Mouse (Mus musculus): ENCODE measurements around the gene Dnajb5. TPM values are rescaled to one million over a fixed set of nuclear protein-coding genes. Genes with fewer than 3 reads are reported as not detected.
"Not testable (repeated sequence)": the region's sequence is repeated elsewhere in the genome, so short reads cannot be mapped to it uniquely, and the experiment has no call there.

Dnajb5 gene
- polyA plus RNA-seq, 1 experiment: 0.77 TPM

- Histone ChIP-seq H3K36me3 (replicated peaks; ENCODE audit: low read length) (peaks cover 96% of the 10 kb centered on the region), H3K9me3 (no peaks in the 10 kb centered on the region), H3K27me3 (replicated peaks) (no peaks in the 10 kb centered on the region), H3K4me3 (replicated peaks) (no peak overlapping the region), H3K4me1 (no peaks in the 10 kb centered on the region; the same call in 1 of the 2 replicates)
- TF ChIP-seq FLI1 (IDR thresholded peaks at IDR 0.05; ENCODE audit: low read length) (no peak), GATA1 (IDR thresholded peaks at IDR 0.05; ENCODE audit: borderline replicate concordance, low read length) (no peak)
These were observed 38.7 kb downstream of the Dnajb5 start for GRCm38 (mm10) chr4:42988296-42988695.

- Histone ChIP-seq H3K4me3 (replicated peaks) (peak overlapping the region; percentile 88), H3K36me3 (replicated peaks; ENCODE audit: low read length) (peaks cover 52% of the 10 kb centered on the region), H3K4me1 (peaks cover 28% of the 10 kb centered on the region), H3K9me3 (no peaks in the 10 kb centered on the region), H3K27me3 (replicated peaks) (no peaks in the 10 kb centered on the region)
- TF ChIP-seq GATA1 (IDR thresholded peaks at IDR 0.05; ENCODE audit: borderline replicate concordance, low read length) (no peak), FLI1 (IDR thresholded peaks at IDR 0.05; ENCODE audit: low read length) (no peak)
These were observed 48.4 kb downstream of the Dnajb5 start for GRCm38 (mm10) chr4:42998022-42998421.

- H3K4me3 ChIP-seq (replicated peaks): peak overlapping the region; percentile 95
- peaks cover 37% of the 10 kb centered on the region for H3K4me1 ChIP-seq
- H3K9me3 ChIP-seq: no peaks in the 10 kb centered on the region
- TF ChIP-seq FLI1 (IDR thresholded peaks at IDR 0.05; ENCODE audit: low read length): no peak
- no peaks in the 10 kb centered on the region for H3K27me3 ChIP-seq (replicated peaks)
- peaks cover 51% of the 10 kb centered on the region for H3K36me3 ChIP-seq (replicated peaks; ENCODE audit: low read length)
These were observed 50.0 kb downstream of the Dnajb5 start for GRCm38 (mm10) chr4:42999451-43000140.

- peak within 1 kb of the TSS; percentile 95 for H3K4me3 ChIP-seq (replicated peaks)
- H3K9me3 ChIP-seq; H3K27me3 ChIP-seq (replicated peaks): not testable (repeated sequence)
- H3K36me3 ChIP-seq (replicated peaks; ENCODE audit: low read length): peaks cover 52% of the 10 kb centered on the region
- H3K4me1 ChIP-seq: peaks cover 39% of the 10 kb centered on the region
These were observed 50.8 kb downstream of the Dnajb5 start, which contains the start of gene Vcp for GRCm38 (mm10) chr4:43000141-43000986. Vcp (minus strand) TSS chr4:43000507.

GRCm38 (mm10) chr4:43001272-43001671 lies 51.7 kb downstream of the Dnajb5 start:
- H3K4me3 ChIP-seq (replicated peaks): no peak overlapping the region
- no peak for TF ChIP-seq GATA1 (IDR thresholded peaks at IDR 0.05; ENCODE audit: borderline replicate concordance, low read length)
- no peaks in the 10 kb centered on the region for H3K27me3 ChIP-seq (replicated peaks)
- no peaks in the 10 kb centered on the region for H3K9me3 ChIP-seq
- peaks cover 50% of the 10 kb centered on the region for H3K36me3 ChIP-seq (replicated peaks; ENCODE audit: low read length)
- H3K4me1 ChIP-seq: peaks cover 42% of the 10 kb centered on the region

GRCm38 (mm10) chr4:43002756-43003439 lies 53.3 kb downstream of the Dnajb5 start:
- Histone ChIP-seq H3K4me1 (peaks cover 37% of the 10 kb centered on the region), H3K36me3 (replicated peaks; ENCODE audit: low read length) (peaks cover 55% of the 10 kb centered on the region), H3K9me3 (no peaks in the 10 kb centered on the region), H3K4me3 (replicated peaks) (no peak overlapping the region), H3K27me3 (replicated peaks) (no peaks in the 10 kb centered on the region)
- TF ChIP-seq FLI1 (IDR thresholded peaks at IDR 0.05; ENCODE audit: low read length) (no peak), GATA1 (IDR thresholded peaks at IDR 0.05; ENCODE audit: borderline replicate concordance, low read length) (no peak)

- TF ChIP-seq GATA1 (IDR thresholded peaks at IDR 0.05; ENCODE audit: borderline replicate concordance, low read length) (no peak), FLI1 (IDR thresholded peaks at IDR 0.05; ENCODE audit: low read length) (no peak)
- Histone ChIP-seq H3K4me1 (peaks cover 44% of the 10 kb centered on the region), H3K9me3 (no peaks in the 10 kb centered on the region), H3K27me3 (replicated peaks) (no peaks in the 10 kb centered on the region), H3K36me3 (replicated peaks; ENCODE audit: low read length) (peaks cover 61% of the 10 kb centered on the region), H3K4me3 (replicated peaks) (no peak overlapping the region)
These were observed 55.3 kb downstream of the Dnajb5 start for GRCm38 (mm10) chr4:43004951-43005350.

- H3K36me3 ChIP-seq (replicated peaks; ENCODE audit: low read length): peaks cover 61% of the 10 kb centered on the region
- no peak for TF ChIP-seq FLI1 (IDR thresholded peaks at IDR 0.05; ENCODE audit: low read length)
- no peak for TF ChIP-seq GATA1 (IDR thresholded peaks at IDR 0.05; ENCODE audit: borderline replicate concordance, low read length)
- no peaks in the 10 kb centered on the region for H3K27me3 ChIP-seq (replicated peaks)
- no peaks in the 10 kb centered on the region for H3K9me3 ChIP-seq
- H3K4me3 ChIP-seq (replicated peaks): no peak overlapping the region
- H3K4me1 ChIP-seq: peaks cover 42% of the 10 kb centered on the region
These were observed 56.2 kb downstream of the Dnajb5 start for GRCm38 (mm10) chr4:43005765-43006164.

Other genes starting within 250 kb of the Dnajb5 start
- gene 4930578G10Rik, start 214.3 kb upstream of the Dnajb5 start, polyA plus RNA-seq (2012; ENCODE audit: insufficient read depth, low replicate concordance): not detected in 2 replicates
- not detected in 2 replicates for gene Ccl19, start 193.2 kb upstream of the Dnajb5 start, polyA plus RNA-seq (2012; ENCODE audit: insufficient read depth, low replicate concordance)
- not detected in 2 replicates for gene Ccl21a, start 175.8 kb upstream of the Dnajb5 start, polyA plus RNA-seq (2012; ENCODE audit: insufficient read depth, low replicate concordance)
- 0.07 TPM in 1 of 2 replicates, not detected in the other for gene Fam205a1, start 95.9 kb upstream of the Dnajb5 start, polyA plus RNA-seq (2012; ENCODE audit: insufficient read depth, low replicate concordance)
- gene Gm12394, start 93.0 kb upstream of the Dnajb5 start, polyA plus RNA-seq (2012; ENCODE audit: insufficient read depth, low replicate concordance): not detected in 2 replicates
- not detected in 2 replicates for gene Fam205c, start 75.6 kb upstream of the Dnajb5 start, polyA plus RNA-seq (2012; ENCODE audit: insufficient read depth, low replicate concordance)
- not detected in 2 replicates for gene Phf24, start 33.2 kb upstream of the Dnajb5 start, polyA plus RNA-seq (2012; ENCODE audit: insufficient read depth, low replicate concordance)
- not detected in 2 replicates for gene 1700022I11Rik, start 19.8 kb downstream of the Dnajb5 start, polyA plus RNA-seq (2012; ENCODE audit: insufficient read depth, low replicate concordance)
- 15.0 and 56.2 TPM in 2 replicates for gene Vcp, start 50.7 kb downstream of the Dnajb5 start, polyA plus RNA-seq (2012; ENCODE audit: insufficient read depth, low replicate concordance)
- 4.9 and 7.4 TPM in 2 replicates for gene Fancg, start 60.7 kb downstream of the Dnajb5 start, polyA plus RNA-seq (2012; ENCODE audit: insufficient read depth, low replicate concordance)
- gene Pigo, start 76.0 kb downstream of the Dnajb5 start, polyA plus RNA-seq (2012; ENCODE audit: insufficient read depth, low replicate concordance): 2.7 and 7.6 TPM in 2 replicates
- gene Stoml2, start 81.9 kb downstream of the Dnajb5 start, polyA plus RNA-seq (2012; ENCODE audit: insufficient read depth, low replicate concordance): 76.4 and 102 TPM in 2 replicates
- 79.7 and 92.7 TPM in 2 replicates for gene Fam214b, start 96.4 kb downstream of the Dnajb5 start, polyA plus RNA-seq (2012; ENCODE audit: insufficient read depth, low replicate concordance)
- 0.14 and 0.54 TPM in 2 replicates for gene Unc13b, start 109.1 kb downstream of the Dnajb5 start, polyA plus RNA-seq (2012; ENCODE audit: insufficient read depth, low replicate concordance)

All from megakaryocyte, embryonic 14.5 days (primary cell).